Mouse (Mus musculus): ENCODE measurements around the gene Glce. TPM values are rescaled to one million over a fixed set of nuclear protein-coding genes. Genes with fewer than 3 reads are reported as not detected.

Glce gene
- polyA plus RNA-seq, 1 experiment from 2014 or later: 4.8 TPM

- Histone ChIP-seq H3K27ac (replicated peaks) (peak overlapping the region; percentile 77), H3K27me3 (peaks cover 12% of the 10 kb centered on the region), H3K4me2 (peak overlapping the region; percentile 100), H3K36me3 (replicated peaks) (no peaks in the 10 kb centered on the region), H3K4me3 (replicated peaks) (peak overlapping the region; percentile 78), H3K9ac (peak overlapping the region; percentile 72), H3K4me1 (replicated peaks) (peaks cover 20% of the 10 kb centered on the region), H3K9me3 (replicated peaks) (no peaks in the 10 kb centered on the region)
- WGBS (ENCODE audit: insufficient replicate concordance): 46% methylated on average over 3 of the region's 3 CpGs
- ATAC-seq (ENCODE audit: insufficient read depth): no peak
These were observed 1.0 kb upstream of the Glce start for GRCm38 (mm10) chr9:62123496-62123895.

GRCm38 (mm10) chr9:62121551-62122447, 656 bp downstream of the Glce start:
- H3K4me1 ChIP-seq (replicated peaks): peaks cover 24% of the 10 kb centered on the region
- 0% methylated on average over 59 of the region's 59 CpGs for WGBS (ENCODE audit: insufficient replicate concordance)
- peak overlapping the region; percentile 84 for H3K9ac ChIP-seq
- ATAC-seq (ENCODE audit: insufficient read depth): no peak
- H3K4me3 ChIP-seq (replicated peaks): peak overlapping the region; percentile 78
- no peaks in the 10 kb centered on the region for H3K36me3 ChIP-seq (replicated peaks)
- peak overlapping the region; percentile 100 for H3K4me2 ChIP-seq
- H3K9me3 ChIP-seq (replicated peaks): no peaks in the 10 kb centered on the region
- H3K27me3 ChIP-seq: peaks cover 12% of the 10 kb centered on the region
- H3K27ac ChIP-seq (replicated peaks): peak overlapping the region; percentile 73

- H3K9ac ChIP-seq: no peak overlapping the region
- 67% methylated on average over 3 of the region's 3 CpGs for WGBS (ENCODE audit: insufficient replicate concordance)
- no peaks in the 10 kb centered on the region for H3K36me3 ChIP-seq (replicated peaks)
- H3K4me2 ChIP-seq: no peak overlapping the region
- H3K4me1 ChIP-seq (replicated peaks): peaks cover 22% of the 10 kb centered on the region
- no peak for ATAC-seq (ENCODE audit: insufficient read depth)
- peaks cover 12% of the 10 kb centered on the region for H3K27me3 ChIP-seq
- H3K4me3 ChIP-seq (replicated peaks): no peak overlapping the region
- no peak overlapping the region for H3K27ac ChIP-seq (replicated peaks)
- H3K9me3 ChIP-seq (replicated peaks): no peaks in the 10 kb centered on the region
These were observed 3.7 kb downstream of the Glce start for GRCm38 (mm10) chr9:62118754-62119153.

DNA sequence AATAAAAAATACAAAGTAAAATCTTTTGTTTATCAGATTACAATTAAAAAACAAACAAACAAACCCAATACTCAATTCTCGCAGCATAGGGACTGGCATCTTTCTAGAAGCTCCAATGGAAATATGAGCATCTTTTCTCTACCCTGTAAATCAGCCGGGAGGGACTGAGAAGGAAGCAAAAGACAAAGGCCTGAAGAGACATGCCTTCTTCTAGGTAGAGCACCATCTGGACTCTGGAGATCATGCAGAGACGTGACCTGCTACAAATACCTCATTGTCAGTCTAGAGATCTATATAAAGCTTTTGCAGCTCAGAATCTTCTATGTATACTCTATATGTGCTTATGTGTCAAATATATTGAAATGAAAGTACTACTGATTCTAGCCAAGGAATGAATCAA, 6.6 kb downstream of the Glce start:
- H3K27me3 ChIP-seq: no peaks in the 10 kb centered on the region
- H3K27ac ChIP-seq (replicated peaks): no peak overlapping the region
- H3K4me1 ChIP-seq (replicated peaks): peaks cover 4% of the 10 kb centered on the region; the same call in 1 of the 2 replicates
- H3K9me3 ChIP-seq (replicated peaks): no peaks in the 10 kb centered on the region
- H3K36me3 ChIP-seq (replicated peaks): no peaks in the 10 kb centered on the region
- H3K4me3 ChIP-seq (replicated peaks): no peak overlapping the region
- H3K9ac ChIP-seq: no peak overlapping the region
- H3K4me2 ChIP-seq: no peak overlapping the region
- ATAC-seq (ENCODE audit: insufficient read depth): no peak
- WGBS (ENCODE audit: insufficient replicate concordance): 71% methylated on average over 3 of the region's 3 CpGs

GRCm38 (mm10) chr9:62096603-62097002, 25.9 kb downstream of the Glce start:
- Histone ChIP-seq H3K27me3 (no peaks in the 10 kb centered on the region), H3K36me3 (replicated peaks) (no peaks in the 10 kb centered on the region), H3K27ac (replicated peaks) (no peak overlapping the region; the same call in 1 of the 2 replicates), H3K4me2 (no peak overlapping the region), H3K4me1 (replicated peaks) (no peaks in the 10 kb centered on the region; the same call in 1 of the 2 replicates), H3K9me3 (replicated peaks) (no peaks in the 10 kb centered on the region), H3K9ac (no peak overlapping the region), H3K4me3 (replicated peaks) (no peak overlapping the region)
- 39% methylated on average over 1 of the region's 1 CpGs for WGBS (ENCODE audit: insufficient replicate concordance)
- no peak for ATAC-seq (ENCODE audit: insufficient read depth)

DNA sequence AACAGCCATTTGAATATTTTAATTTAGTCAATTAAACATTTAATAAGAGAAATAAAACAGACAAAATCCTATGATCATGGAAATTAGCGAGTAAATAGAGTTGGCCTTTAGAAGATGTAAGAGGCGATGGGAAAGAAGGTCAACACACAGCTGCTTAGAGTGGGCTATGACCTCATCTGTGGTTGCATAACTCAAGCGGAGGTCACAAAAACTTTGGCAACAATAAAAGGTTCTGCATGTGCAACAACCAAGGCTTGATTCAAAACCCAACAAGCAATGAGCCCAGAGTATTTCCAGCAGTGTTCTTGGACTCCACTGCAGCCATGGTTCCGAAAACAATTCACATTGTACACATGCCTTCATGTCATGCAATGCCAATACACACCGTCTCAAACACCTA, 30.9 kb downstream of the Glce start:
- ATAC-seq (ENCODE audit: insufficient read depth): no peak; the same call in 1 of the 2 replicates
- no peaks in the 10 kb centered on the region; the same call in 1 of the 2 replicates for H3K4me1 ChIP-seq (replicated peaks)
- no peak overlapping the region for H3K4me3 ChIP-seq (replicated peaks)
- whole genome bisulfite sequencing (ENCODE audit: insufficient replicate concordance): 69% methylated on average over 5 of the region's 5 CpGs
- no peak overlapping the region for H3K9ac ChIP-seq
- H3K4me2 ChIP-seq: no peak overlapping the region
- H3K27ac ChIP-seq (replicated peaks): no peak overlapping the region
- H3K9me3 ChIP-seq (replicated peaks): no peaks in the 10 kb centered on the region
- no peaks in the 10 kb centered on the region for H3K36me3 ChIP-seq (replicated peaks)
- H3K27me3 ChIP-seq: no peaks in the 10 kb centered on the region

GRCm38 (mm10) chr9:62085548-62085947, 36.9 kb downstream of the Glce start:
- 41% methylated on average over 2 of the region's 2 CpGs for WGBS (ENCODE audit: insufficient replicate concordance)
- H3K4me1 ChIP-seq (replicated peaks): peaks cover 13% of the 10 kb centered on the region; the same call in 1 of the 2 replicates
- ATAC-seq (ENCODE audit: insufficient read depth): peak; percentile 34; the same call in 1 of the 2 replicates
- no peaks in the 10 kb centered on the region for H3K27me3 ChIP-seq
- H3K36me3 ChIP-seq (replicated peaks): no peaks in the 10 kb centered on the region
- no peak overlapping the region for H3K9ac ChIP-seq
- no peaks in the 10 kb centered on the region for H3K9me3 ChIP-seq (replicated peaks)
- H3K4me3 ChIP-seq (replicated peaks): no peak overlapping the region
- H3K27ac ChIP-seq (replicated peaks): no peak overlapping the region
- H3K4me2 ChIP-seq: no peak overlapping the region

- no peak overlapping the region for H3K9ac ChIP-seq
- no peak overlapping the region for H3K4me3 ChIP-seq (replicated peaks)
- H3K27ac ChIP-seq (replicated peaks): no peak overlapping the region
- no peak for ATAC-seq (ENCODE audit: insufficient read depth)
- H3K4me2 ChIP-seq: no peak overlapping the region
- H3K4me1 ChIP-seq (replicated peaks): peaks cover 13% of the 10 kb centered on the region; the same call in 1 of the 2 replicates
- no peaks in the 10 kb centered on the region for H3K9me3 ChIP-seq (replicated peaks)
- H3K36me3 ChIP-seq (replicated peaks): no peaks in the 10 kb centered on the region
- no peaks in the 10 kb centered on the region for H3K27me3 ChIP-seq
- WGBS (ENCODE audit: insufficient replicate concordance): 79% methylated on average over 4 of the region's 4 CpGs
These were observed 37.6 kb downstream of the Glce start for GRCm38 (mm10) chr9:62084896-62085295.

GRCm38 (mm10) chr9:62082986-62083385, 39.5 kb downstream of the Glce start:
- Histone ChIP-seq H3K9me3 (replicated peaks) (no peaks in the 10 kb centered on the region), H3K4me2 (no peak overlapping the region), H3K9ac (no peak overlapping the region), H3K36me3 (replicated peaks) (no peaks in the 10 kb centered on the region), H3K4me3 (replicated peaks) (no peak overlapping the region), H3K27me3 (no peaks in the 10 kb centered on the region), H3K27ac (replicated peaks) (no peak overlapping the region), H3K4me1 (replicated peaks) (peaks cover 13% of the 10 kb centered on the region; the same call in 1 of the 2 replicates)
- WGBS (ENCODE audit: insufficient replicate concordance): 4% methylated on average over 2 of the region's 2 CpGs
- no peak for ATAC-seq (ENCODE audit: insufficient read depth)

DNA sequence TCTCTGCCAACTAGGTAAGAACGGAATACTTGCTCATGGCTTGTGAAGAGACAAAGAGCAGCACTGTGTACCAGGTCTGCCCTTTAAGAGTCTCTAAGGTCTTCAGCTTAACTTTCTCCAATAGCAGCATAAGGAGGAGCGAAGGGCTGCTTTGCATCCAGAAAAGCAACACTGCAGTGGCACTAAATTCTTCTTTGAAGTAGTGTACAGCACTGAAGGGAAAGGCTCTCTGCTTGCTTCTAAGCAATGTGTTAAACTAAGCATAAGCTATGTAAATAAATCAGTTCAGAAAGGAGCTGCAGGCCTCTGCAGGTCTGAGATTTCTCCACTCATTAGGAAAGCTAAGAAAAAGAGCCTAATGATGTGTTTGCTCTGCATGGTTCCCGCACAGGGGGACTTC, 40.9 kb downstream of the Glce start:
- whole genome bisulfite sequencing (ENCODE audit: insufficient replicate concordance): 59% methylated on average over 3 of the region's 3 CpGs
- Histone ChIP-seq H3K4me1 (replicated peaks) (peaks cover 13% of the 10 kb centered on the region; the same call in 1 of the 2 replicates), H3K4me2 (no peak overlapping the region), H3K27me3 (no peaks in the 10 kb centered on the region), H3K4me3 (replicated peaks) (no peak overlapping the region), H3K9me3 (replicated peaks) (no peaks in the 10 kb centered on the region), H3K27ac (replicated peaks) (no peak overlapping the region), H3K36me3 (replicated peaks) (no peaks in the 10 kb centered on the region), H3K9ac (no peak overlapping the region)
- ATAC-seq (ENCODE audit: insufficient read depth): no peak

DNA sequence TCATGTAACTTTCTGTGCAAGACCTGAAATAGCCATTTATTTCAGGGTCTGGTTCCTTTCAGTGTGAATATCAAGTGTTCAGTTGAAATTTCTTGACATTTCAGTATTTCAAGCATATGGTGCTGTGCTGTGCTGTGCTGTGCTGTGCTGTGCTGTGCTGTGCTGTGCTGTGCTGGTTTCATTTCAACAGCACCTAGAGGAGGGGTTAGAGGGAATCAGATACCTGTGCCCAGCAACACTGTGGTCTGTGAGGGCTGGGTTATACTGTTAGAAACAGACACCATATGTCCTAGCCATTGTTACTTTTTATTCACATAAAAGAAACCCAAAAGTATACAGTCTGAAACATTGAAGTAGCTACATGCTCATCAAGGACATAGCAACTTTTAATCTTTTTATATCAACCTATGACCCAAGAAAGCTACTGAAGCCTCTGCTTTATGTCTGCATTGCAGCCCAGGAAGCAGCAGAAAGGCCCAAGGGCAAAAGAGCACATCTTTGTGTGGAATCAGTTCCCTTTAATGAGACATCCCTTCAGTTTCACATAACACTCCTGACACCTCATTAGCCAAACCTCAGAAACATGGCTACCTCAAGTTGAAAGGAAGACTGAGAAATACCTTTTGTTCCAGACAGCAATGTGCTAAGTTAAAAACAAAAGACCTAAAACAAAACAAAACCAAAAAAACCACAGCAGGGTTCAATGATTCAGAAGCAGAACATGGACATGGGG, 42.3 kb downstream of the Glce start:
- Histone ChIP-seq H3K9ac (no peak overlapping the region), H3K9me3 (replicated peaks) (no peaks in the 10 kb centered on the region), H3K4me2 (no peak overlapping the region), H3K27ac (replicated peaks) (no peak overlapping the region), H3K4me3 (replicated peaks) (no peak overlapping the region), H3K36me3 (replicated peaks) (no peaks in the 10 kb centered on the region), H3K27me3 (no peaks in the 10 kb centered on the region), H3K4me1 (replicated peaks) (peaks cover 8% of the 10 kb centered on the region; the same call in 1 of the 2 replicates)
- ATAC-seq (ENCODE audit: insufficient read depth): no peak

All from liver, embryonic 15.5 days (tissue).